Comparison of ENCODE assay signal across 1 mouse cellular context in the genomic region with DNA sequence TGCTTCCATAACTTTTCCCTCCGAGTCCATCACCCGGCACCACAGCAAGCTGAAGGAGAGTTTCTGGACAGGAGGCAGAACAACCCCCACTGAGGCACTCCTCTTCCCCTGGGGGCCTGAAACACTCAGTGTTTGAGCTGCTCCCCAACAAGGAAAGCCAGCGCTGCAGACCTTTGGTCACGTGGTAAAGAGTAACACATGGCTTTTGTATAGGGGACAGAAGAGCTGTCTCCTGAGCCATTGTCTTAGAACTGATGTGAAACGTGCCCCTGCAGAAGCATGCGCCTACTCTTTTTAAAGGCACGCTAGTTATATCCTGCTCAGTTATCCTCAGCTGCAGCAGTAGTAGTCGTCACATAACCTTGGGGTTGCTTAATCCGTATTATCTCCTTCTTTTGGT.
TF ChIP-seq lines count a peak whose summit lies in the region.

No protein-coding gene starts in this region.

TF ChIP-seq in MEL, 35 proteins besides CTCF, POLR2A, EP300 and RAD21 (continued from another document):
- TF ChIP-seq BHLHE40 (IDR thresholded peaks at IDR 0.05; ENCODE audit: borderline replicate concordance, low read depth, low read length) (0 out of 2 replicates have a peak, but pooled peaks have one; percentile 13), MAX (IDR thresholded peaks at IDR 0.05; ENCODE audit: low read length) (no peak), GATA1 (IDR thresholded peaks at IDR 0.05; ENCODE audit: low read depth, low read length) (no peak), TAL1 (IDR thresholded peaks at IDR 0.05; ENCODE audit: low read length) (no peak), MAZ (IDR thresholded peaks at IDR 0.05; ENCODE audit: low read depth, low read length) (no peak), E2F4 (IDR thresholded peaks at IDR 0.05; ENCODE audit: borderline replicate concordance, low read depth, low read length) (no peak)
